Mouse (Mus musculus): ENCODE results near the gene Synj1. TPM values are rescaled to one million over a fixed set of nuclear protein-coding genes. Genes with fewer than 3 reads are reported as not detected.

Synj1 gene
- total RNA-seq, 2 experiments from 2014 or later, result 29.0 to 30.8 TPM

GRCm38 (mm10) chr16:91011847-91012246 lies 739 bp upstream of the Synj1 start:
- intact Hi-C loops (cut with DNase I), result loop anchor here (2.0 to 5.0 kb wide), 2 partner anchors 33 to 185 kb away; partner anchors contain the start of genes Eva1c and Paxbp1
- no peak for DNase-seq

- intact Hi-C loops (cut with DNase I), result loop anchor here (2.0 to 5.0 kb wide), 2 partner anchors 34 to 183 kb away; partner anchors contain the start of genes Eva1c and Paxbp1
- no peak for DNase-seq
These were observed 507 bp downstream of the Synj1 start for GRCm38 (mm10) chr16:91010581-91011020.

- intact Hi-C loops (cut with DNase I), result loop anchor here (2.0 to 5.0 kb wide), 2 partner anchors 35 to 183 kb away; partner anchors contain the start of genes Eva1c and Paxbp1
- DNase-seq, result peak in 1 of 2 experiments; percentile 16
These were observed 1.1 kb downstream of the Synj1 start for GRCm38 (mm10) chr16:91009942-91010529.

- intact Hi-C loops (cut with DNase I), result no loop called here
- no peak for DNase-seq
These were observed 6.1 kb downstream of the Synj1 start for GRCm38 (mm10) chr16:91004915-91005538.

- no peak for DNase-seq
- intact Hi-C loops (cut with DNase I), result no loop called here
These were observed 10.0 kb downstream of the Synj1 start for GRCm38 (mm10) chr16:91001098-91001497.

- intact Hi-C loops (cut with DNase I), result no loop called here
- DNase-seq, result no peak
These were observed 11.3 kb downstream of the Synj1 start for GRCm38 (mm10) chr16:90999827-91000226.

GRCm38 (mm10) chr16:90997822-90998221 lies 13.3 kb downstream of the Synj1 start:
- DNase-seq, result no peak
- intact Hi-C loops (cut with DNase I), result no loop called here

GRCm38 (mm10) chr16:90996327-90997243 lies 14.5 kb downstream of the Synj1 start:
- no peak for DNase-seq
- intact Hi-C loops (cut with DNase I), result no loop called here

- intact Hi-C loops (cut with DNase I), result no loop called here
- no peak for DNase-seq
These were observed 15.6 kb downstream of the Synj1 start for GRCm38 (mm10) chr16:90995498-90995897.

GRCm38 (mm10) chr16:90995023-90995422 lies 16.1 kb downstream of the Synj1 start:
- intact Hi-C loops (cut with DNase I), result no loop called here
- DNase-seq, result peak; percentile 47 to 54

- intact Hi-C loops (cut with DNase I), result no loop called here
- DNase-seq, result no peak
These were observed 21.9 kb downstream of the Synj1 start for GRCm38 (mm10) chr16:90989162-90989561.

- DNase-seq, result no peak
- intact Hi-C loops (cut with DNase I), result no loop called here
These were observed 22.4 kb downstream of the Synj1 start for GRCm38 (mm10) chr16:90988665-90989064.

GRCm38 (mm10) chr16:90988039-90988438 lies 23.1 kb downstream of the Synj1 start:
- no peak for DNase-seq
- intact Hi-C loops (cut with DNase I), result no loop called here

GRCm38 (mm10) chr16:90971004-90971403 lies 40.1 kb downstream of the Synj1 start:
- intact Hi-C loops (cut with DNase I), result no loop called here
- no peak for DNase-seq

- no peak for DNase-seq
- intact Hi-C loops (cut with DNase I), result no loop called here
These were observed 44.9 kb downstream of the Synj1 start for GRCm38 (mm10) chr16:90966241-90966640.

GRCm38 (mm10) chr16:90964302-90964701 lies 46.8 kb downstream of the Synj1 start:
- DNase-seq, result no peak
- intact Hi-C loops (cut with DNase I), result no loop called here

- DNase-seq, result no peak
- intact Hi-C loops (cut with DNase I), result no loop called here
These were observed 47.2 kb downstream of the Synj1 start for GRCm38 (mm10) chr16:90963866-90964265.

- intact Hi-C loops (cut with DNase I), result no loop called here
These were observed 47.9 kb downstream of the Synj1 start for GRCm38 (mm10) chr16:90963231-90963630.

GRCm38 (mm10) chr16:90958301-90959085 lies 52.6 kb downstream of the Synj1 start:
- DNase-seq, result no peak
- intact Hi-C loops (cut with DNase I), result no loop called here

More at GRCm38 (mm10) chr16:90963231-90963630, 47.9 kb downstream of the Synj1 start:
- no peak for DNase-seq

- intact Hi-C loops (cut with DNase I), result no loop called here
- peak; percentile 18 to 23 for DNase-seq
These were observed 55.6 kb downstream of the Synj1 start for GRCm38 (mm10) chr16:90955494-90955893.
